Mouse (Mus musculus) megakaryocyte, embryonic 14.5 days (primary cell): ENCODE measurements at regions not wholly inside any gene's neighbourhood (a gene's known extent, or its start where the extent isn't known, plus 50 kb on each side); places are given as distances from the start of the nearest gene placed in this dataset.

Experiments used
- FLI1 ChIP-seq: IDR thresholded peaks from 2 replicates; pipeline ENCODE4 v1.6.1; 2012; ENCODE audit warnings: low read length, inconsistent platforms, mixed read lengths
- GATA1 ChIP-seq: IDR thresholded peaks from 3 replicates; pipeline ENCODE4 v1.6.1; 2012; ENCODE audit warnings: mixed read lengths, low read length, inconsistent platforms, borderline replicate concordance

DNA sequence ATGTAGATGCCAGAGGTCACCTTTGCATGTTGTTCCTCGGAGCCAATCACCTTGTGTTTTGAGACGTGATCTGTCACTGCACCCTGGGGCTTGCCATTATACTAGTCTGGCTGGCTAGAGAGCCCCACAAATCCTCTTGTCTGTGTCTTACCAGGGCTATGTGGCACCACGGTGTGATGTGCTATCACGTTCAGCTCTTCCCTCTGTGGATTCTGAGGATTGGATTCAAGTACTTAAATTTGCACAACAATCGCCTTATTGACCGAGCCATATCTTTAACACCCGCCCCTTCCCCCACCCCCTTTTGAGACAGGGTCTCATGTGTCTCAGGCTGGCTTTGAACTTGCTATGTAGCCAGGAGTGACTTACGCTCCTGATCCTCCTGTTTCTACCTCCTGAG is 70.8 kb upstream of the Mboat1 start:
- no peak for TF ChIP-seq GATA1
- no peak for TF ChIP-seq FLI1
